Mouse (Mus musculus): ENCODE results near the gene Il1r1. TPM values are rescaled to one million over a fixed set of nuclear protein-coding genes. Genes with fewer than 3 reads are reported as not detected.
A peak's percentile ranks its signal among the peaks of the same experiment; 100 is the strongest.

Gene Il1r1
- total RNA-seq, 1 experiment from 2014 or later: not detected

GRCm38 (mm10) chr1:40229033-40229432 is 4.2 kb downstream of the Il1r1 start:
- ATAC-seq (replicated peaks; ENCODE audit: insufficient number of reproducible peaks, low FRiP score, low TSS enrichment, poor library complexity, severe bottlenecking): no peak

- no peak for ATAC-seq (replicated peaks; ENCODE audit: insufficient number of reproducible peaks, low FRiP score, low TSS enrichment, poor library complexity, severe bottlenecking)
Observed at GRCm38 (mm10) chr1:40229771-40230280, 4.9 kb downstream of the Il1r1 start.

GRCm38 (mm10) chr1:40230336-40230735 is 5.5 kb downstream of the Il1r1 start:
- ATAC-seq (replicated peaks; ENCODE audit: insufficient number of reproducible peaks, low FRiP score, low TSS enrichment, poor library complexity, severe bottlenecking): peak; percentile 53

GRCm38 (mm10) chr1:40231116-40231515 is 6.2 kb downstream of the Il1r1 start:
- no peak for ATAC-seq (replicated peaks; ENCODE audit: insufficient number of reproducible peaks, low FRiP score, low TSS enrichment, poor library complexity, severe bottlenecking)

GRCm38 (mm10) chr1:40233217-40233616 is 8.3 kb downstream of the Il1r1 start:
- no peak for ATAC-seq (replicated peaks; ENCODE audit: insufficient number of reproducible peaks, low FRiP score, low TSS enrichment, poor library complexity, severe bottlenecking)

- ATAC-seq (replicated peaks; ENCODE audit: insufficient number of reproducible peaks, low FRiP score, low TSS enrichment, poor library complexity, severe bottlenecking): no peak
Observed at GRCm38 (mm10) chr1:40233621-40234020, 8.7 kb downstream of the Il1r1 start.

- no peak for ATAC-seq (replicated peaks; ENCODE audit: insufficient number of reproducible peaks, low FRiP score, low TSS enrichment, poor library complexity, severe bottlenecking)
Observed at GRCm38 (mm10) chr1:40235597-40236249, 10.8 kb downstream of the Il1r1 start.

GRCm38 (mm10) chr1:40236694-40237093 is 11.8 kb downstream of the Il1r1 start:
- ATAC-seq (replicated peaks; ENCODE audit: insufficient number of reproducible peaks, low FRiP score, low TSS enrichment, poor library complexity, severe bottlenecking): no peak

- ATAC-seq (replicated peaks; ENCODE audit: insufficient number of reproducible peaks, low FRiP score, low TSS enrichment, poor library complexity, severe bottlenecking): no peak
Observed at GRCm38 (mm10) chr1:40237094-40237493, 12.2 kb downstream of the Il1r1 start.

GRCm38 (mm10) chr1:40240353-40241092 is 15.6 kb downstream of the Il1r1 start:
- peak; percentile 94 for ATAC-seq (replicated peaks; ENCODE audit: insufficient number of reproducible peaks, low FRiP score, low TSS enrichment, poor library complexity, severe bottlenecking)

GRCm38 (mm10) chr1:40242717-40243116 is 17.8 kb downstream of the Il1r1 start:
- no peak for ATAC-seq (replicated peaks; ENCODE audit: insufficient number of reproducible peaks, low FRiP score, low TSS enrichment, poor library complexity, severe bottlenecking)

GRCm38 (mm10) chr1:40243561-40243998 is 18.7 kb downstream of the Il1r1 start:
- no peak for ATAC-seq (replicated peaks; ENCODE audit: insufficient number of reproducible peaks, low FRiP score, low TSS enrichment, poor library complexity, severe bottlenecking)

GRCm38 (mm10) chr1:40250425-40250824 is 25.5 kb downstream of the Il1r1 start:
- no peak for ATAC-seq (replicated peaks; ENCODE audit: insufficient number of reproducible peaks, low FRiP score, low TSS enrichment, poor library complexity, severe bottlenecking)

GRCm38 (mm10) chr1:40252507-40252906 is 27.6 kb downstream of the Il1r1 start:
- ATAC-seq (replicated peaks; ENCODE audit: insufficient number of reproducible peaks, low FRiP score, low TSS enrichment, poor library complexity, severe bottlenecking): no peak

- no peak for ATAC-seq (replicated peaks; ENCODE audit: insufficient number of reproducible peaks, low FRiP score, low TSS enrichment, poor library complexity, severe bottlenecking)
Observed at GRCm38 (mm10) chr1:40253940-40254339, 29.1 kb downstream of the Il1r1 start.

- ATAC-seq (replicated peaks; ENCODE audit: insufficient number of reproducible peaks, low FRiP score, low TSS enrichment, poor library complexity, severe bottlenecking): no peak
Observed at GRCm38 (mm10) chr1:40254347-40255057, 29.6 kb downstream of the Il1r1 start.

- 0 out of 2 replicates have a peak, but pooled peaks have one; percentile 36 for ATAC-seq (replicated peaks; ENCODE audit: insufficient number of reproducible peaks, low FRiP score, low TSS enrichment, poor library complexity, severe bottlenecking)
Observed at GRCm38 (mm10) chr1:40262441-40263121, 37.7 kb downstream of the Il1r1 start.

GRCm38 (mm10) chr1:40263122-40263498 is 38.2 kb downstream of the Il1r1 start:
- no peak for ATAC-seq (replicated peaks; ENCODE audit: insufficient number of reproducible peaks, low FRiP score, low TSS enrichment, poor library complexity, severe bottlenecking)

GRCm38 (mm10) chr1:40263679-40264078 is 38.8 kb downstream of the Il1r1 start:
- ATAC-seq (replicated peaks; ENCODE audit: insufficient number of reproducible peaks, low FRiP score, low TSS enrichment, poor library complexity, severe bottlenecking): no peak

Data from monocyte, adult 5-6 weeks (primary cell).